Mouse (Mus musculus) C2C12 (cell line): ENCODE data around the gene Gpr85.

Experiments
- CEBPB ChIP-seq: IDR thresholded peaks from one replicate; pipeline ENCODE4 v1.6.1; 2011; ENCODE audit warnings: low read depth, mild to moderate bottlenecking, control low read depth, moderate library complexity
- CTCF ChIP-seq: IDR thresholded peaks from one replicate; pipeline ENCODE4 v1.5.1; 2011; ENCODE audit not compliant: control insufficient read depth, insufficient read depth, insufficient read length
- MAX ChIP-seq: IDR thresholded peaks from one replicate; pipeline ENCODE4 v1.6.1; 2011; ENCODE audit warnings: mild to moderate bottlenecking, control low read depth
- MYOD1 ChIP-seq: IDR thresholded peaks from one replicate; pipeline ENCODE4 v1.6.1; 2011; ENCODE audit warnings: low read depth; ENCODE audit not compliant: control insufficient read depth, insufficient read length
- MYOG ChIP-seq: IDR thresholded peaks from one replicate; pipeline ENCODE4 v1.6.1; 2011; ENCODE audit not compliant: control insufficient read depth, insufficient read length; ENCODE audit errors: extremely low read depth
- USF1 ChIP-seq: IDR thresholded peaks from one replicate; pipeline ENCODE4 v1.6.1; 2011; ENCODE audit warnings: low read depth, mild to moderate bottlenecking, control low read depth, moderate library complexity

- TF ChIP-seq USF1 (no peak), CTCF (no peak), MYOD1 (no peak), MAX (no peak), MYOG (no peak), CEBPB (no peak)
Observed at GRCm38 (mm10) chr6:13835720-13836665, 3.7 kb downstream of the Gpr85 start.
